Mouse (Mus musculus) macrophage (primary cell): Measurements from ENCODE around the gene Syn3. TPM values are rescaled to one million over a fixed set of nuclear protein-coding genes. Genes with fewer than 3 reads are reported as not detected.

Experiments
- H3K27ac ChIP-seq: fragments of 350-480 bp; formaldehyde crosslinking; 2 replicates; pipeline ENCODE4 v1.9.0; 2021
- H3K36me3 ChIP-seq: fragments of 350-480 bp; formaldehyde crosslinking; 2 replicates; pipeline ENCODE4 v1.9.0; 2021; ENCODE audit errors: inconsistent target
- H3K4me3 ChIP-seq: fragments of 350-480 bp; formaldehyde crosslinking; 2 replicates; pipeline ENCODE4 v1.9.0; 2021; ENCODE audit errors: inconsistent target
- H3K79me2 ChIP-seq: fragments of 350-480 bp; formaldehyde crosslinking; 2 replicates; pipeline ENCODE4 v1.9.0; 2021; ENCODE audit errors: inconsistent target
- WGBS: methylation state at CpG from one replicate; pipeline ENCODE4 v1.1.7; 2026; ENCODE audit warnings: inconsistent platforms; ENCODE audit not compliant: missing documents; 5-methylcytosine and 5-hydroxymethylcytosine counted together
- polyA plus RNA-seq: library from polyadenylated mRNA; stranded (reverse); fragments of 250-400 nt; gene quantifications from 3 replicates; pipeline ENCODE4 v1.2.4, GENCODE M21; 2018; ENCODE audit warnings: inconsistent platforms

Syn3 gene
- polyA plus RNA-seq, 1 experiment from 2014 or later: 0.07 TPM

GRCm38 (mm10) chr10:86273410-86274191 is 225.1 kb downstream of the Syn3 start:
- Histone ChIP-seq H3K27ac (no peak overlapping the region), H3K36me3 (no peaks in the 10 kb centered on the region), H3K4me3 (no peak overlapping the region), H3K79me2 (no peaks in the 10 kb centered on the region)
- WGBS: 59% methylated on average over 17 of the region's 19 CpGs

DNA sequence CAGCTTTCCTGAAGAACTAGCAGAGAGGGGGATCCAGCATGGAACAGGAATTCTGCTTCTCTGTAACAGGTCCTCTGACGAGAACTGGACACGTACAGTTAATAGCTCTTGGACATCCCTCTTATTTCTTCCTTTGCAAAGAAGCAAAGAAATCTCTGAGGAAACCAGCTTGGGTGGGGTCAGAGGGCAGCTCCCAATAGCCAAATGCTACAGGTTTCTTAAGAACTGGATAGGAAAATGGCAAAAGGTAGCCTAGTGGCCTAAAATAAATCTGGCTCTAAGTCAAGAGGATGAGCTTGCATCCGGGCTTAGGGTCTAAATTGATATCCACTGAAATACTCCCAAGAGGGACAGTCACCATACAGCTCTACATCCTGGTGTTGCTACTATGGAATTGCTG is 225.9 kb downstream of the Syn3 start:
- WGBS: 100% methylated on average over 3 of the region's 3 CpGs
- H3K79me2 ChIP-seq: no peaks in the 10 kb centered on the region
- H3K27ac ChIP-seq: no peak overlapping the region
- no peak overlapping the region for H3K4me3 ChIP-seq
- H3K36me3 ChIP-seq: no peaks in the 10 kb centered on the region

- WGBS: 84% methylated on average over 3 of the region's 3 CpGs
- no peak overlapping the region for H3K4me3 ChIP-seq
- H3K27ac ChIP-seq: no peak overlapping the region
- H3K36me3 ChIP-seq: no peaks in the 10 kb centered on the region
- no peaks in the 10 kb centered on the region for H3K79me2 ChIP-seq
Observed at GRCm38 (mm10) chr10:86270254-86270653, 228.4 kb downstream of the Syn3 start.

- 93% methylated on average over 9 of the region's 9 CpGs for WGBS
- Histone ChIP-seq H3K79me2 (no peaks in the 10 kb centered on the region), H3K36me3 (no peaks in the 10 kb centered on the region), H3K4me3 (no peak overlapping the region), H3K27ac (no peak overlapping the region)
Observed at GRCm38 (mm10) chr10:86264618-86265017, 234.1 kb downstream of the Syn3 start.

- no peaks in the 10 kb centered on the region for H3K79me2 ChIP-seq
- WGBS: 97% methylated on average over 2 of the region's 2 CpGs
- no peak overlapping the region for H3K4me3 ChIP-seq
- no peaks in the 10 kb centered on the region for H3K36me3 ChIP-seq
- H3K27ac ChIP-seq: no peak overlapping the region
Observed at GRCm38 (mm10) chr10:86261725-86262124, 237.0 kb downstream of the Syn3 start.

- 97% methylated on average over 3 of the region's 3 CpGs for WGBS
Observed at GRCm38 (mm10) chr10:86258992-86259391, 239.7 kb downstream of the Syn3 start.

GRCm38 (mm10) chr10:86258046-86258445 is 240.7 kb downstream of the Syn3 start:
- Histone ChIP-seq H3K79me2 (no peaks in the 10 kb centered on the region), H3K36me3 (no peaks in the 10 kb centered on the region), H3K4me3 (no peak overlapping the region), H3K27ac (no peak overlapping the region)
- 98% methylated on average over 3 of the region's 4 CpGs for WGBS

More at GRCm38 (mm10) chr10:86258992-86259391, 239.7 kb downstream of the Syn3 start:
- no peak overlapping the region for H3K27ac ChIP-seq
- no peaks in the 10 kb centered on the region for H3K79me2 ChIP-seq
- H3K4me3 ChIP-seq: no peak overlapping the region
- no peaks in the 10 kb centered on the region for H3K36me3 ChIP-seq

GRCm38 (mm10) chr10:86257045-86257444 is 241.7 kb downstream of the Syn3 start:
- 88% methylated on average over 3 of the region's 3 CpGs for WGBS
- H3K4me3 ChIP-seq: no peak overlapping the region
- H3K27ac ChIP-seq: no peak overlapping the region
- H3K79me2 ChIP-seq: no peaks in the 10 kb centered on the region
- H3K36me3 ChIP-seq: no peaks in the 10 kb centered on the region

DNA sequence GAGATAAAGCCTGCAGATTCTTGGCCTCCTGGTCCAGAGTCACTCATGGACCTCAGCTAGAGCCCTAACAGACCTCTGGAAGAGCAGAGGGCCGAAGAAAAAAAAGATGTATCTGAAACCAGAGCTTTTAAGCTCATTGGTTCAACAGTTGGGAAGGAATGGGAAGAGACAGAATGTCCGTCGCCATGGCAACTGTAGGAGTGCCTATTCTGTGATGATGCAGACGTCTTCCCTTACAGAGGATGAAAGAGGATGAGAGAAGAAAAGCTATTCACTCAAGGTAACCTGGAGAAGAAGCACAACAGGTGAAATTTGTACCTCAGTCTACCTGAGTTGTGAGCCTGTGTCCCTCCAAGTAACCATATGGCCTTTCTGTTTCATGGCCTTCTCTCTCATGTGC is 242.5 kb downstream of the Syn3 start:
- Histone ChIP-seq H3K27ac (no peak overlapping the region), H3K79me2 (no peaks in the 10 kb centered on the region), H3K36me3 (no peaks in the 10 kb centered on the region), H3K4me3 (no peak overlapping the region)
- 72% methylated on average over 4 of the region's 4 CpGs for WGBS

GRCm38 (mm10) chr10:86250149-86250922 is 248.4 kb downstream of the Syn3 start:
- H3K36me3 ChIP-seq: no peaks in the 10 kb centered on the region
- 91% methylated on average over 7 of the region's 7 CpGs for WGBS
- H3K27ac ChIP-seq: no peak overlapping the region
- H3K79me2 ChIP-seq: no peaks in the 10 kb centered on the region
- no peak overlapping the region for H3K4me3 ChIP-seq

DNA sequence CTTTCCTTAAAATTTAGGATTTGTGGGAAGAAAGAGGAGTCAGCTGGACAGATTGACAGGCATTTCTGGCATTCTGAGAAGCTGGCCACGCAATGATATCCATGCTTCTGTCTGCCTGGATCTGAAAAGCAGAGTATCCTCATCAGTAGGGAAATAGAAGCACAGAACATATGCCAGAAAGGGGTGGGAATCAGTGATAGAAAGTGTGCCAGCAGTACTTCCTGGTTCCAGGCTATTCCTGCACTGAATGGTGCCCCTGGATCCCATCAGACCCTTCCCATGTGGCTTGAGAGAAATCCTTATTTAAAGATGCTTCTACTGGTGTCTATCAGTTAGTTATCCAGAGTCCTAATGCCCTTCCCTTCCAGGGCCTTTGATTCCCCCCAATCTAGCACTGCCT is 249.4 kb downstream of the Syn3 start:
- H3K79me2 ChIP-seq: no peaks in the 10 kb centered on the region
- no peak overlapping the region for H3K27ac ChIP-seq
- 94% methylated on average over 1 of the region's 1 CpGs for WGBS
- H3K4me3 ChIP-seq: no peak overlapping the region
- no peaks in the 10 kb centered on the region for H3K36me3 ChIP-seq

GRCm38 (mm10) chr10:86248807-86249206 is 249.9 kb downstream of the Syn3 start:
- WGBS: 97% methylated on average over 3 of the region's 3 CpGs
- no peaks in the 10 kb centered on the region for H3K79me2 ChIP-seq
- H3K27ac ChIP-seq: no peak overlapping the region
- H3K4me3 ChIP-seq: no peak overlapping the region
- H3K36me3 ChIP-seq: no peaks in the 10 kb centered on the region

DNA sequence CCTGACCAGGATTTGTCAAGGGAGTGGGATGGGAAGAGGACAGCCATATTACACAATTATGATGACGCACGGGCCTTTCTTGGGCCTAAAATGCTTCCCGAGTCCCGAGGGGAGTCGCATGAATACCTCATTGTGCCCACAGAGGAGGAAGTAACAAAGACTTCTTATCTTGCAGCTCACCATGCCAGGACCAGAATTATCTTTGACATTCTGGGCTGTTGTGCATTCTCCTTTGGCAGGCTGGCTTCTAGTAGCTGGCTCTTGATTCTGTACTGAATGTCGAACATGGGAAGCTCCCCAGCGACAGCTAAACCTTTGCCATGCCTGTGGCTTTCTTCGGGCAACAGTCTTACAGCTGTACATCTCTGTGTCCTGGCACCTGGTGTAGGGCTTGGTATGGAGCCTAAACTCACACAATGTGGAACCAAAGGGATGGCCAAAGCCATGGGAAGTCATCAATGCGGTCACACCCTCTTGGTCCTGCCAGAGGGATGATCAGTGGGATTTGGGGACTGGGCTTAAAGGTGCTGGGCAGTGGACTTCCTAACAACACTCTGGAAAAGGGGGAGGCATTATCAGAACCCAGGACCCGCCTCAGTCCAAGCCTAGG is 250.5 kb downstream of the Syn3 start:
- no peak overlapping the region for H3K27ac ChIP-seq
- no peaks in the 10 kb centered on the region for H3K79me2 ChIP-seq
- no peak overlapping the region for H3K4me3 ChIP-seq
- 80% methylated on average over 10 of the region's 10 CpGs for WGBS
- no peaks in the 10 kb centered on the region for H3K36me3 ChIP-seq

DNA sequence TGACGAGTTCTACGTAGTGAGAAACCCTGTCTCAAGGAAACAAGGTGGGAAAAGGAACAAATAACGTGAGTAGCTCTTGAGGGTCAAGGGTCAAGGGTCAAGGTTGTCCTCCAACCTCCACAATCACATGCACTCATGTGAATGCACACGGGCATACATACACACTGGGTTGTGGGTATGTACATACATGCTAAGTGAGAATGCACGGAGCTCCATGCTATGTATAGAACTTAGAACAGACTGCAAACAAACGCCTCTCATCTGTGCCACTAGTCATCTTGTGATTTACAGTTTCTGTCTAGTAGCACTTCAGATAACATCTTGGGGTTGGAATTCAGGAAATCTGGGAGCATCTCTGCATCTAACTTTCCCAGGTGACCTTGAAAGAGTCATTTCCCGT is 253.3 kb downstream of the Syn3 start:
- Histone ChIP-seq H3K27ac (no peak overlapping the region), H3K36me3 (no peaks in the 10 kb centered on the region), H3K4me3 (no peak overlapping the region), H3K79me2 (no peaks in the 10 kb centered on the region)
- WGBS: 95% methylated on average over 7 of the region's 7 CpGs

- no peak overlapping the region for H3K27ac ChIP-seq
- H3K79me2 ChIP-seq: no peaks in the 10 kb centered on the region
- 93% methylated on average over 5 of the region's 6 CpGs for WGBS
- no peaks in the 10 kb centered on the region for H3K36me3 ChIP-seq
- no peak overlapping the region for H3K4me3 ChIP-seq
Observed at GRCm38 (mm10) chr10:86243525-86243924, 255.2 kb downstream of the Syn3 start.
